Mouse (Mus musculus) ES-E14 (cell line): ENCODE results near the gene Zfpm1. TPM values are rescaled to one million over a fixed set of nuclear protein-coding genes. Genes with fewer than 3 reads are reported as not detected.

ENCODE experiments used
- DNase-seq: peaks from one replicate; pipeline ENCODE4 v3.0.0-alpha.2; 2013; ENCODE audit warnings: low read depth, low spot score
- H3K27ac ChIP-seq: 2 replicates; pipeline ENCODE4 v1.5.1; 2012; ENCODE audit warnings: low read depth, mild to moderate bottlenecking, low read length, moderate library complexity, mixed read lengths; ENCODE audit not compliant: poor library complexity, insufficient read depth, severe bottlenecking
- H3K36me3 ChIP-seq: 2 replicates; pipeline ENCODE4 v1.6.1; 2012; ENCODE audit warnings: mild to moderate bottlenecking, low read length, moderate library complexity, mixed read lengths; ENCODE audit not compliant: control insufficient read depth, poor library complexity, insufficient read depth, severe bottlenecking
- H3K4me1 ChIP-seq, 2 experiments: fragments of 150-350 bp in 1 of 2; sonication (generic) in 1 of 2; 2 replicates each; pipeline ENCODE4 v1.6.1; 2012; ENCODE audit warnings: low read length in 2 of 2, mild to moderate bottlenecking in 1 of 2, mixed read lengths in 1 of 2; ENCODE audit not compliant: control insufficient read depth in 2 of 2, insufficient read depth in 2 of 2, poor library complexity in 1 of 2
- H3K4me3 ChIP-seq, 2 experiments: fragments of 150-350 bp in 1 of 2; sonication (generic) in 1 of 2; 2 replicates each; pipeline ENCODE4 v1.5.1; 2012; ENCODE audit warnings: low read length in 2 of 2, low read depth in 1 of 2, mild to moderate bottlenecking in 1 of 2, mixed read lengths in 1 of 2; ENCODE audit not compliant: insufficient read depth in 1 of 2, poor library complexity in 1 of 2, severe bottlenecking in 1 of 2
- H3K9ac ChIP-seq: 2 replicates; pipeline ENCODE4 v1.6.1; 2012; ENCODE audit warnings: low read depth, mild to moderate bottlenecking, low read length, mixed read lengths; ENCODE audit not compliant: poor library complexity, insufficient read depth, severe bottlenecking
- H3K9me3 ChIP-seq: fragments of 150-350 bp; sonication (generic); 2 replicates; pipeline ENCODE4 v1.6.1; 2012; ENCODE audit warnings: low read depth, mild to moderate bottlenecking, low read length; ENCODE audit not compliant: control insufficient read depth, insufficient read depth
- CHD2 ChIP-seq: IDR thresholded peaks from 2 replicates; pipeline ENCODE4 v1.6.1; 2014; ENCODE audit warnings: mild to moderate bottlenecking, low read depth, low read length, inconsistent platforms
- HCFC1 ChIP-seq: IDR thresholded peaks from 2 replicates; pipeline ENCODE4 v1.6.1; 2012; ENCODE audit warnings: low read length, inconsistent platforms, borderline replicate concordance; ENCODE audit not compliant: insufficient read depth
- MAFK ChIP-seq: IDR thresholded peaks from 2 replicates; pipeline ENCODE4 v1.6.1; 2014; ENCODE audit warnings: mild to moderate bottlenecking, low read depth, low read length, inconsistent platforms; ENCODE audit not compliant: insufficient read depth
- ZC3H11A ChIP-seq: IDR thresholded peaks from 2 replicates; pipeline ENCODE4 v1.6.1; 2012; ENCODE audit warnings: low read depth, mild to moderate bottlenecking, inconsistent platforms, low read length, borderline replicate concordance
- ZNF384 ChIP-seq: IDR thresholded peaks from 2 replicates; pipeline ENCODE4 v1.6.1; 2012; ENCODE audit warnings: low read depth, low read length, inconsistent platforms
- in situ Hi-C, 2 experiments: fragments of 600-800 bp; cut with MboI; formaldehyde crosslinking; loops; one replicate each; pipeline ENCODE4 v1.15.1; 2025; ENCODE audit warnings: low sequenced_read_pairs in 2 of 2, inconsistent platforms in 1 of 2; ENCODE audit not compliant: unreplicated experiment in 2 of 2
- total RNA-seq: library from RNA; depleted of rRNA; stranded (reverse); fragments of 300-350 nt; gene quantifications from 2 replicates; pipeline ENCODE4 v1.2.3, GENCODE M21; 2012

The Zfpm1 gene
- total RNA-seq, 1 experiment, result 8.5 TPM

DNA sequence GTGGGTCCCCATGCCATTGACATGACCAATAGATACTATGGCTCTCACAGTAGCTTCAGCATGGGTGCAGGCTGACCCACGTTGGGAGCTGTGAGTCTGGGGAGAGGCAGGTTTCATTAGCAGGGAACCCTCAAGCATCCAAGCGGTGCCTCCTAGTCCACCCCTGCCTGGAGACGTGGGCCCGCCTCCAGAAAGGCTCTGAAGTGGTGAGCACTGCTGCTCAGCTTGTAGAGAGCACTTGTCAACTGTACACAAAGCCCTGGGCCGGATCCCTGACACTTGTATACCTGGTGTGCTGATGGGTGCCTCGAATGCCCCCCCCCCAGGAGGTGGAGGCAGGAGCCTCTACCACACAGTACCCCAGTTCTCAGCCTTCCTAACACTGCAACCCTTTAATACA, 21.5 kb downstream of the Zfpm1 start:
- in situ Hi-C loops, result no loop called here
- H3K9me3 ChIP-seq, result no peaks in the 10 kb centered on the region
- H3K9ac ChIP-seq, result no peak overlapping the region
- H3K27ac ChIP-seq, result no peak overlapping the region
- DNase-seq, result no peak
- peaks cover 0 to 11% of the 10 kb centered on the region in 2 experiments; a peak in 1 of 4 replicates for H3K4me1 ChIP-seq
- TF ChIP-seq ZC3H11A (no peak), CHD2 (no peak), ZNF384 (no peak), HCFC1 (no peak), MAFK (no peak)
- H3K36me3 ChIP-seq, result no peaks in the 10 kb centered on the region
- no peak overlapping the region for H3K4me3 ChIP-seq

DNA sequence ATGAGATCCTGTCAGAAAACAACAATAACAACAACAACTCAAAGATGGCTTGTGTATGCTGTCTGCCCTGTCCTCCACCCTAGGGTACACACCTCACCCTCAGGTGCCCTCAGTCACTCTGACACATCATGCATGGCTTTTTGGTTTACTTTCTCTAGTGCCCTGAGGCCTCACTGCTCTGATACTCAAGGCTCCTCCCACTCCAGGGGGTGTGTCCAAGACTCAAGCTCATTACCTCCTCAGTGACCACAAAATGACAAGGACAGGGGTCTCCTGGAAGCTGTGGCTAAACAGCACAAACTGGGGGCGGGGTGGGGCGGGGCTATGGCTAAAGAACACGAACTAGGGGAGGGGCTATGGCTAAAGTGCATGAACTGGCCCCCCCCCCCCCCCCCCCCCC, 22.1 kb downstream of the Zfpm1 start:
- no peak overlapping the region for H3K27ac ChIP-seq
- H3K4me1 ChIP-seq, result peaks cover 0 to 11% of the 10 kb centered on the region in 2 experiments; a peak in 1 of 4 replicates
- in situ Hi-C loops, result no loop called here
- TF ChIP-seq ZC3H11A (no peak), MAFK (no peak), HCFC1 (no peak), ZNF384 (no peak), CHD2 (no peak)
- no peak overlapping the region for H3K4me3 ChIP-seq
- H3K36me3 ChIP-seq, result no peaks in the 10 kb centered on the region
- DNase-seq, result no peak
- no peak overlapping the region for H3K9ac ChIP-seq
- no peaks in the 10 kb centered on the region for H3K9me3 ChIP-seq

DNA sequence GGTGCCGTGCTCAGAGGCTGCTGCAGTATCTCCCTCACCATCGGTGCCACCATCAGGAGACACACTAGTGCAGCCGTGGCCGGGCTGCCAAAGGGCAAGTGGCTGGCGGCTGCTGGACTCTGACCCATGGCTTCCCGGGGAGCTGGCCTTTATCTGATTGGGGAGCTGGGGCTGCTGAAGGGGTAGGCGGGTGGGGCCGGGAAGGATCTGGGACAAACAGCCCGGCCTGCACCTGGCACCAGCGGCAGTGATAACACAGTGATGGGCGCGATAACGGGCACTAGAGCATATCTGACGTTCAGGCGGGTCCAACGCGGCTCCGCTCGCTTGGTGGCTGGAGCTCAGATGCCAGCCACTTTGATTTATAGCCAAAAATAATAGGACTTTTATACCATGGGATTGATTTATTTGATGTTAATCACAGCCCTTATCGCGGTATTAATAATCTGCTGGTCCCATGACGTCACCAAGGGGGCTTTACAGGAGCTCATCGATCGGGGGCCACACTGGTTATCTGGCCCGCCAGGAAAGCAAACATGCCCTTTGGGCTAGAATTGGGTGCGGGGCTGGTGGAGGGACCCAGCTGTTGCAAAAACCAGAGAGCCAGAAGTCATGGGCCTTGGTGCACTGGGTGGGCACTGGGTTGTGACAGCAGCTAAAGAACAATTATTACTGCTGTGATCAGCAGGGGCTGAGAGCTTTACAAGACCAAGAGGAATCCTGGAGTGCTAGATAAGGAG, 24.9 kb downstream of the Zfpm1 start:
- Histone ChIP-seq H3K27ac (no peak overlapping the region), H3K4me3 (peak overlapping the region in 1 of 2 experiments; percentile 28; a peak in 1 of 4 replicates), H3K9ac (no peak overlapping the region; the same call in 1 of the 2 replicates), H3K9me3 (no peaks in the 10 kb centered on the region), H3K36me3 (no peaks in the 10 kb centered on the region), H3K4me1 (peaks cover 0 to 11% of the 10 kb centered on the region in 2 experiments; a peak in 1 of 4 replicates)
- TF ChIP-seq CHD2, result no peak
- no peak for DNase-seq
- in situ Hi-C loops, result no loop called here

DNA sequence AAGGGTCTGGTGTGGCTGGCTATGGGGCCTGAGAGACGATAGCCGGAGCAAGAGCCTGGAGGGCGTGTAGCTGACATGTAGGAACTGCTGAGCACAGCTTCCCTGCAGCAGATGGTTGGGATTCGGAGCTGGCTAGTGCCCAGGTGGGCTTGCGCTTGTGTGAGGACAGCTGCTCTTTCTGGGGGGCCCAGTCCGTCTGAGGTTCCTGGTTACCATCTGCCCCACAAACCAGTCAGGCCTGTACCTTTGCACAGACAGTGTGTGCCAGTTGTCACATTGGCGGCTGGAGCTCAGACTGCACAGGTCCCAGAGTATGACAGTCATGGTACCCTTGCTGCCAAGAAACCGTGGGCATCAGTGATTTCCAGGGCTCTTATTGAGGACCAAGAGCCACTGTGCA, 25.9 kb downstream of the Zfpm1 start:
- no peak overlapping the region for H3K9ac ChIP-seq
- no peak for DNase-seq
- in situ Hi-C loops, result no loop called here
- TF ChIP-seq HCFC1, result no peak
- no peak for TF ChIP-seq ZC3H11A
- no peak for TF ChIP-seq MAFK
- TF ChIP-seq CHD2, result no peak
- TF ChIP-seq ZNF384, result no peak
- peaks cover 0 to 14% of the 10 kb centered on the region in 2 experiments; a peak in 1 of 4 replicates for H3K4me1 ChIP-seq
- H3K4me3 ChIP-seq, result no peak overlapping the region
- H3K27ac ChIP-seq, result no peak overlapping the region
- no peaks in the 10 kb centered on the region for H3K36me3 ChIP-seq
- no peaks in the 10 kb centered on the region for H3K9me3 ChIP-seq
